In the genomic region with DNA sequence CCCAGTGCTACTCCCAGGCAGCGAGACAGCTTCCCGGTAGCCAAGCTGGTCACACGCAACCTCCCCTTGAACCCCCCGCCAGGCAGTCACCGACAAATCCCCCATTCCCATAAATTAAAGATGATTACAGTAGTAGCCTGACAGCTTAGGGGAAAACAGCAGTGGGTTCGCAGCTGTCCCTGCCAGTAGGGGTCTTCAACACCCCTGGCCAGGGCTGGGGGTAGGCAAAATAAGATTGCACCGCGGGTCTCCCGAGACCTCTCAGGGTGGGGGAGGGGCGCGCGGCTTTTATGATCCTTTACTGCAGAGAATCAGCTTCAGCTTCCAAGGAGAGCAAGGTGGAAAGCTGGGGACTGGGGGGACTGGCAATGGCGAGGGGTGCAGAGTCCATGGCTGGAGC, we compare ENCODE assay signal across 9 mouse cellular contexts. TPM values are rescaled to one million over a fixed set of nuclear protein-coding genes. Genes with fewer than 3 reads are reported as not detected.
A peak's percentile ranks its signal among the peaks of the same experiment; 100 is the strongest.
DNase-seq lines count a peak whose midpoint lies in the region; ATAC-seq and TF ChIP-seq lines count a peak whose summit lies in the region.
"Had no signal": no experiment of that assay in that cellular context is flagged by ENCODE, and none has a peak within 500 bp of the region (broad histone marks: within the 10 kb centered on the region; RNA-seq: fewer than 3 reads in every experiment).

No protein-coding gene starts in this region.

- peak overlapping the region; percentile 17; the same call in 1 of the 2 replicates for H3K9ac ChIP-seq in lung, embryonic 14.5 days
- peak overlapping the region; percentile 30 for H3K9ac ChIP-seq in limb, embryonic 11.5 days (ENCODE audit: low read length)

- peaks cover 40% of the 10 kb centered on the region for H3K4me1 ChIP-seq in lung, embryonic 14.5 days (ENCODE audit: insufficient read depth)
- peaks cover 48% of the 10 kb centered on the region for H3K4me1 ChIP-seq in limb, embryonic 11.5 days (ENCODE audit: control insufficient read depth, insufficient read depth, low read length)

- peak; percentile 49 to 53 for DNase-seq in cerebellum, postnatal 10 days
- DNase-seq in lung, embryonic 14.5 days: no peak
- no peak for DNase-seq in lung, postnatal 36 days
- peak; percentile 81 for DNase-seq in limb, embryonic 11.5 days (ENCODE audit: low spot score)
- peak; percentile 68 for DNase-seq in retina, postnatal 1 day
- no peak for DNase-seq in gastrocnemius, postnatal 10 days
- DNase-seq in urinary bladder, postnatal 10 days (ENCODE audit: low spot score): no peak
- DNase-seq: cerebellum, postnatal 25 days had no signal

- ATAC-seq in cerebellum, adult (ENCODE audit: insufficient number of reproducible peaks, low FRiP score, low TSS enrichment): no peak
- no peak for ATAC-seq in lung, embryonic 14.5 days (ENCODE audit: insufficient read depth)
- ATAC-seq in limb, embryonic 11.5 days (ENCODE audit: insufficient number of reproducible peaks, low FRiP score, low TSS enrichment, low read depth): no peak

- H3K27ac ChIP-seq in lung, embryonic 14.5 days (ENCODE audit: low read depth): peak overlapping the region; percentile 10; the same call in 1 of the 2 replicates
- 0 out of 2 replicates have a peak overlapping the region, but pooled peaks have one; percentile 18 for H3K27ac ChIP-seq in limb, embryonic 11.5 days (replicated peaks; ENCODE audit: low read depth, low read length)

- 2% methylated on average over 13 of the region's 13 CpGs for WGBS in lung, embryonic 14.5 days
- WGBS in limb, embryonic 11.5 days: 0% methylated on average over 13 of the region's 13 CpGs

- H3K9me3 ChIP-seq in lung, embryonic 14.5 days (ENCODE audit: low read depth, low read length): no peaks in the 10 kb centered on the region
- no peaks in the 10 kb centered on the region for H3K9me3 ChIP-seq in limb, embryonic 11.5 days (ENCODE audit: control insufficient read depth, low read length)

- H3K27me3 ChIP-seq in lung, embryonic 14.5 days (ENCODE audit: insufficient read depth, low read length): 0 out of 2 replicates have a peak, but pooled peaks cover 5% of the 10 kb centered on the region
- H3K27me3 ChIP-seq in limb, embryonic 11.5 days (ENCODE audit: control insufficient read depth, insufficient read depth, low read length): 0 out of 2 replicates have a peak, but pooled peaks cover 2% of the 10 kb centered on the region

- H3K36me3 ChIP-seq in lung, embryonic 14.5 days (ENCODE audit: insufficient read depth): no peaks in the 10 kb centered on the region
- no peaks in the 10 kb centered on the region for H3K36me3 ChIP-seq in limb, embryonic 11.5 days (ENCODE audit: control insufficient read depth, insufficient read depth, low read length)

- H3K4me3 ChIP-seq in lung, embryonic 14.5 days (ENCODE audit: low read depth, low read length): 0 out of 2 replicates have a peak overlapping the region, but pooled peaks have one; percentile 3
- H3K4me3 ChIP-seq in limb, embryonic 11.5 days (ENCODE audit: low read depth, low read length): no peak overlapping the region; the same call in 1 of the 2 replicates

- peak overlapping the region; percentile 52 for H3K4me2 ChIP-seq in lung, embryonic 14.5 days
- H3K4me2 ChIP-seq in limb, embryonic 11.5 days (ENCODE audit: low read depth, severe bottlenecking): peak overlapping the region; percentile 53

- TF ChIP-seq CTCF in lung, embryonic 14.5 days (IDR thresholded peaks at IDR 0.05; ENCODE audit: low read depth): no peak

RNA-seq across cellular contexts. Expression of a gene that starts 4.4 kb away (rescaled TPM):
- 7.9 and 9.3 TPM in 2 replicates for polyA plus RNA-seq in lung, embryonic 14.5 days (2014; fragmentation: Nextera tagmentation; extraction: Ambion mirVana)
- 10.7 and 12.6 TPM in 2 replicates for polyA plus RNA-seq in limb, embryonic 11.5 days (2014; fragmentation: Nextera tagmentation; extraction: Ambion mirVana)
- total RNA-seq in gastrocnemius, postnatal 10 days (2021): 10 to 100 TPM; 11.7 to 12.3 TPM

Comparison
In these comparisons a context has a peak if more than half of its experiments do, and no peak if none do; other contexts are left out.
1. DNase-seq: peak in cerebellum, postnatal 10 days (2 of 2), limb, embryonic 11.5 days (single experiment) and retina, postnatal 1 day (single experiment); none in lung, embryonic 14.5 days (single experiment), lung, postnatal 36 days (single experiment), gastrocnemius, postnatal 10 days (single experiment) and urinary bladder, postnatal 10 days (single experiment).